Mouse (Mus musculus) urinary bladder, postnatal 36 days (tissue): ENCODE data around the gene Plau.

Experiments
- DNase-seq, 2 experiments: peaks; one replicate each; pipeline ENCODE4 v3.0.0; 2022; ENCODE audit warnings: low spot score in 2 of 2, mixed read lengths in 1 of 2

Gene Plau

GRCm38 (mm10) chr14:20836171-20836904, at the start of gene Plau:
TSS of gene Plau (plus strand) at chr14:20836660.
- peak; percentile 80 to 85 for DNase-seq

GRCm38 (mm10) chr14:20788151-20788550, 48.3 kb upstream of the Plau start:
- DNase-seq = no peak

GRCm38 (mm10) chr14:20789593-20789992, 46.9 kb upstream of the Plau start:
- no peak for DNase-seq

DNA sequence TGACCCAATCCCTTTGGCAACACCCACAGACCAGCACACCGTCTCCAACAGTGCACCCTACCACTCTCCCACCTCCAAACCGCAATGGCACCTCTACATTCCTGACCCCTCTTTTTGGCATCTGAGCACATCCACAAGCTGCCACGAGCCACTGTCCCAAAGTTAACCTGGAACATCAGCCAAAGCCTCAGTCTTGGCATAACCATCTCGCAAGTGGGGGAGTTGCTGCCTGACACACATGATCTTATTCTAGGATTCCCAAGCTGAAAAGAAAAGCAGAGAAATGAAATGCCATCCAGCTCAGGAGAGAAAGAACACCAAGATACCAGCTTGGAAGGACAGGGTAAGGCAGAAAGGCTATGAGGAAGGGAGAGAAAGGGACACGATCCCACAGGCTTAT, 46.0 kb upstream of the Plau start:
- DNase-seq = no peak

DNA sequence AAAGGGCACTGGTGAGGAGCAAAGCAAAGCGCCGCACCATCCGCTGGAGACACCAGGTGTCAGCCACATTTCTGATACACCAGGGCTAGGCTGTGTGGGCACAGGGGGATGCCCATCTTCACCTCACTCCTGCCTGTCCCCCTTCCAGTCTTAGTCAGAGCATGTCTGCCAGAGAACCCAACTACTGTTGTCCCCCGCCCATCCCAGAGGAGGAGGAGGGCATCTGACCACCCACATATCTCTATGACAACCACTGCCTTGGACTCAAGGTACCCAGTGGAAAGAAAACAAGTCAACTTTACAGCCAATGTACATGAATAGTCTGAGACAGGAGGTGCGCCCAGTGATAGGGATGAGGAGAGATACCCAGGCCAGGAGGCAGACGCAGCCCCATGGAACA, 45.5 kb upstream of the Plau start:
- DNase-seq = no peak

GRCm38 (mm10) chr14:20791511-20792242, 44.8 kb upstream of the Plau start:
- DNase-seq = no peak

DNA sequence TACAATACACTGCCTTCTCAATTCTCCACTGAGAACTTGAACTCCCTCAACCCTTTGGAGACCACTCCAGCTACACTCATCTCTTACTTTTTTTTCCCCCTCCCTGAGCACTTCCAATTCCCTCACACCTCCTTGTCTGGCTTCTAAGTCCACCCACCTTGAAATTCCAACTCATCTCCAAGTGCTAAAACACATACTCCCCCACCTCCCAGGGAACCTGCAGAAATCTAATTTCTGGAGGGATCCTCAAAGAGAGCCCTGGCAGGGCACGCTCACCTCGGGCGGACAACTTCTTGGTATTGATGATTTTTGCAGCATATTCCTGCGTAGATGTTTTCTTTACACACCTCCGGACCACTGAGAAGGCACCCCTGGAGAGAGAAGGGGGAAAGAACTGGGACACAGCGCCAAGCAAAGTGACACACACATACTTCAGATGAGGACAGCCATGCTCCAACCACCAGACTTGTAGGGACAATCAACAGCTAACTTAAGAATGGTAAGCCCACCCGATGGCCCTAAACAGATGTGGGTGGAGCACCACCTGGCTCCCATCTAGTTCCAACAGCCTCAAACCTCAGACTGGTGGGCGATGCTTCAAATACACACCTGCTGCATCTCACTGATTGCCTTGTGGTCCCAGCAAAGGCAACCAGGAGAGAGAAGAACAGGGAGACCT, 44.1 kb upstream of the Plau start:
- DNase-seq = no peak

- no peak for DNase-seq
These were observed 43.3 kb upstream of the Plau start for GRCm38 (mm10) chr14:20792922-20793757.

GRCm38 (mm10) chr14:20793758-20794531, 42.5 kb upstream of the Plau start, which contains the start of gene Camk2g:
TSS of gene Camk2g (minus strand) at chr14:20794088.
- DNase-seq = peak; percentile 67 to 82

DNA sequence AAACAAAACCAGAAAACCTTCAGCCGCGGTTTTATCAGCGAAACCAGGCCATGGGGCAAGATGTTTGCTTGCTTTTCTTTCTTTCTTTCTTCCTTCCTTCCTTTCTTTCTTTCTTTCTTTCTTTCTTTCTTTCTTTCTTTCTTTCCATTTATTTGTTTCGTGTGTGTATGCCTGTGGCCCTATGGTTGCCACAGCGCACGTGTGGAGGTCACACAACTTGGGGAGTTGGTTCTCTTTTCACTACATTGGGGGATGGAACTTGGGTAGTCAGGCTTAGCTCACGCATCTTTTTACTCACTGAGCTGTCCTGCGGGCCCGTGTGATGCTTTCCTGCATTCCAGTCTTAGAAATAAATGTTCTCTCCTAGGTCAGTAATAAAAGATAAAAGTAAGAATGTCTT, 41.9 kb upstream of the Plau start:
- DNase-seq = no peak

GRCm38 (mm10) chr14:20795423-20796152, 40.9 kb upstream of the Plau start:
- no peak for DNase-seq

DNA sequence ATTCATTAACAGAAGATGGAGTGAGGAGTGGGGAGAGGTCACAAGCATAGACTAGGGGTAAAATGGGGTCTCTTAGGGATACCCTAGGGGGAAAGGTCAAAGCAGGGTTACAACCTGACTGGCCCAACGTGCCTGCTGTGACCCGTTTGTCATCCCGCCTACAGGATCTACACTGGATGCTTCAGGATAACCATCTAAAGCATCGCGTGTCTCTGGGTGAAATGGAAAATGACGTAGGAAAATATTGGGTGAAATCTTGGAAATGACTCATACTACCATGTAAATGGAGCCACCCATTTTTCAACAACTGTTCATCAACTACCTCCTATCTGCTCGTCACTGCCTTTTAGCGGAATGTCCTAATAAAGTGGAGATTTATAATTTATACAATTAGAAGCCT, 40.3 kb upstream of the Plau start:
- DNase-seq = no peak

DNA sequence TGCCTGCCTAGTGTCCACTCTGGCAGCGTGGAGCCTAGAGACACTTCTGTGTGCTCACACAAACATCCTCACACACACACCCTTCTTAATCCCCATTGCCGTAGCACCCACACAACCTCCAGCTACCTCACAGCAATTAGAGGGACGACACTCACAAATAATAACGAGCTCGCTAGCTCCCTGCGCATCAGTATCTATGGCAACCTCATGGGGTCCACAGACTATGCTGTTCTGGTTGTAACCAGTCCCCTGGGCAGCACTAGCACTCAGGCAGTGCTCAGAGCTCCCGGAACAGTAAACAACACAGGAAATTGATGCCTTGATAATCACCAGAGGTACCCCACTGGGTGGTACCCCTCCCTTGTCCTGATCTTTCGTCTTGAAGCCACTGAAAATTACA, 39.8 kb upstream of the Plau start:
- DNase-seq = no peak

DNA sequence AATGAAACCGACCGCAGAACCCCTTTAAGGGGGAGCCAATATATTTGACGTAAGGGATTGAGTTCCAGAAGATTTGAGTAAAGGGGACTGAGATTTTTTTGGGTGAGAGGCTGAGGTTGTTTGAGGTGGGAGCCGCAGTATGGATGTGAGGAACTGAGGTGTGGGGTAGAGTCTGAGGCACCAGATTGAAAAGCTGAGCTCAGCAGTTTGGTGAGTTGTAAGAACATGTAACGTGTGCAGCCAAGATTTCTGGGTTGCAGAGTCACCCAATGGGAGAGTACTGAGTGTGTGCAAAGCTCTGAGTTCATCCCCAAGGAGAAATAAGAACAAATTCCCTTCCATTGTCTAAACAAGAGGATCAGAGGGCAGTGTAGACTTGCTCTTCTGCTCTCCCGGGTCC, 38.2 kb upstream of the Plau start:
- no peak for DNase-seq

- peak; percentile 87 to 91 for DNase-seq
These were observed 37.7 kb upstream of the Plau start for GRCm38 (mm10) chr14:20798761-20799160.

- no peak for DNase-seq
These were observed 33.4 kb upstream of the Plau start for GRCm38 (mm10) chr14:20802926-20803605.

GRCm38 (mm10) chr14:20803606-20803938, 32.9 kb upstream of the Plau start:
- DNase-seq = peak; percentile 76 to 81

DNA sequence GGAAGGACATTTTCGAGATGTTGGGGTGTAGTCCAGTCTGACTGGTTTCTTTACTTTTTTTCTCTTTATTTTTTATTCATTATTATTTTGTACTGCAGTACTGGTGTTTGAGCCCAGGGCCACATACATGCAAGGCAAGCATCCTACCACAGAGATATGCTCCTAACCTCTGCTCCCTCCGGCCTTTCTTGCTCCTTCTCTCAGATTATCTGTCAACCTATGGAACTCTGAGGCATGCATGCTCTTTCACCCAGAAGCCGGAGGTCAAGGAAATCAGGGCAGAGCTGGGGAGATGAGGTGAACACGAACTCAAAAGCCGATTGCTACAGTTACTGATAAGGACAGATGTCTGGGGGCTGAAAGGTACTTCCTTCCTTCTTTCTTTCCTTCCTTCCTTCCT, 32.0 kb upstream of the Plau start:
- DNase-seq = no peak

DNA sequence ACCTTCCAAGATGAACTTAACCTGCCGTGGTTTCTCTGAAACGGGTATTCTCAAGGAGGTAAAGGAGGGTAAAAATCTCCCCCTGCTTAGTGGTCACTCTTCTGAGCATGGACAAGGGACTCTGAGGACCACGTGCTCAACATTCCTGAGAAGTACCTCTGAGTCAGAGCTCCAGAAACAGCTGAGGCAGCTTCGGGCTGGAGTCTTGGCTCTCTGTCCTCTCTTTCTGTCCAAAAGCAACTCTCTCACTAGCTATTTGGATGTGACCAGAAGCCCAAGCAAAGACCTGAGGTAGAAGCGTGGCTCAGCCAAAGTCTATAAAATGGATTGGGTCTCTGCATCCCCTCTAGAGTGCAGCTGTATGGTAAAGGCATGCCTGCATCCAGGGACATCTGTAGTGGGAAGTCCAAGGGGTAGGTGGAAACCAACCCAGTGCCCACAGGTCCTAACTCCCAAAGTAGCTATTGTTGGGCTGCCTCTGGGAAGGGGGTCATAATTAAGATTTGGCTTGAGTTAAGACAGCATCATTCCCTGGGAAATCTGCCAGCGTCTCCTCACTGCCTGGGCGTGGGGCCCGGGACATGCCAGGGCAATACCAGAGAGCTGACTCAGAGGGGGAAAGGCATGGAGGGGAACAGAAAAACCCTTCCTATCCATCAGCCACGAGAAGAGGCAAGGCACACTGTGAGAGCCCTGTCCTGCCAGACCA, 31.3 kb upstream of the Plau start:
- peak; percentile 86 to 89 for DNase-seq
